Mouse (Mus musculus) thymus, adult 2 months (tissue): Measurements from ENCODE around the gene Blvra. TPM values are rescaled to one million over a fixed set of nuclear protein-coding genes. Genes with fewer than 3 reads are reported as not detected.

ENCODE experiments used
- DNase-seq: peaks from one replicate; pipeline ENCODE4 v3.0.0; 2021
- H3K27ac ChIP-seq: fragments of 200-500 bp; 2 replicates; pipeline ENCODE4 v1.5.1; 2012; ENCODE audit warnings: low read length, control low read depth; ENCODE audit not compliant: control insufficient read depth, insufficient read depth
- H3K27me3 ChIP-seq: fragments of 200-500 bp; 2 replicates; pipeline ENCODE4 v1.6.1; 2012; ENCODE audit warnings: mild to moderate bottlenecking, low read length, moderate library complexity, mixed read lengths; ENCODE audit not compliant: control insufficient read depth, insufficient read depth
- H3K36me3 ChIP-seq: fragments of 200-500 bp; 2 replicates; pipeline ENCODE4 v1.6.1; 2012; ENCODE audit warnings: mild to moderate bottlenecking, low read length, moderate library complexity; ENCODE audit not compliant: control insufficient read depth, insufficient read depth
- H3K4me1 ChIP-seq: fragments of 200-500 bp; replicated peaks from 2 replicates; pipeline ENCODE4 v1.6.1; 2012; ENCODE audit warnings: low read length; ENCODE audit not compliant: control insufficient read depth, insufficient read depth
- H3K4me3 ChIP-seq: fragments of 200-500 bp; 2 replicates; pipeline ENCODE4 v1.5.1; 2012; ENCODE audit warnings: mild to moderate bottlenecking, low read length, control low read depth, moderate library complexity; ENCODE audit not compliant: control insufficient read depth, insufficient read depth
- CTCF ChIP-seq: fragments of 200-500 bp; IDR thresholded peaks from 2 replicates; pipeline ENCODE4 v1.5.1; 2012; ENCODE audit warnings: mild to moderate bottlenecking, control low read depth, low read length, moderate library complexity, borderline replicate concordance; ENCODE audit not compliant: control insufficient read depth, poor library complexity, insufficient read depth; ENCODE audit errors: extremely low read depth
- POLR2A ChIP-seq: fragments of 200-500 bp; IDR thresholded peaks from 2 replicates; pipeline ENCODE4 v1.6.1; 2012; ENCODE audit warnings: mild to moderate bottlenecking, low read length, control low read depth, moderate library complexity; ENCODE audit not compliant: control insufficient read depth, poor library complexity, insufficient read depth; ENCODE audit errors: extremely low read depth
- WGBS: fragments of 180-500 bp; shearing (Covaris S2); methylation state at CpG from one replicate; pipeline ENCODE4 v1.1.7; 2018; 5-methylcytosine and 5-hydroxymethylcytosine counted together
- polyA plus RNA-seq: library from polyadenylated mRNA; depleted of rRNA; stranded (reverse); fragments of >200 nt; gene quantifications from 2 replicates; pipeline ENCODE4 v1.2.3, GENCODE M21; 2012; rRNA removed

The Blvra gene
- polyA plus RNA-seq = 9.1 and 12.1 TPM in 2 replicates

DNA sequence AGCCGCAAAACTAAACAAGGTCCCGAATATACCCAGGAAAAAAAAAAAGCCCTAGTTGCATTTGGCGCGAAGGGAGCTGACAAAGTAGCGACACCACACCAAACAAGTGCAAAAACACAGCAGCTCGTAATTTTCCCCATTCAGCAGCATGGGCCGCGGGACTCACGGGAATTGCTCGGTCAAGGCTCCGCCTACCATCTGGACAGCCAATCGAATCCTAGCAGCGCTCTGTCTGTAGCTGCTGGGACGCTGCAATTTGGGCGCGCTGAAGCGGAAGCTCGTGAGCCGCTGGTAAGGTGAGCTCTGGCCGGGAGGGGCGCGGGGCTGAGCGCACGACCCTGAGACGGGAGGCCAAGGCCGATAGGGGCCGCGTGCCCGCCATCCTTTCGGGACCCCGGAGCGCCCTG, at the start of gene Blvra:
Gene Blvra, plus strand, starts transcription at position 231 of the 407 bp plus-strand sequence.
- H3K4me1 ChIP-seq = peaks cover 6% of the 10 kb centered on the region
- DNase-seq = peak; percentile 89
- WGBS = under 1% methylated on average over 32 of the region's 32 CpGs
- H3K27ac ChIP-seq = peak within 1 kb of the TSS; percentile 10; the same call in 1 of the 2 replicates
- peak within 1 kb of the TSS; percentile 55 for H3K4me3 ChIP-seq
- TF ChIP-seq POLR2A (peak; percentile 85), CTCF (peak; percentile 68; the same call in 1 of the 2 replicates)
- no peaks in the 10 kb centered on the region for H3K27me3 ChIP-seq
- peaks cover 11% of the 10 kb centered on the region for H3K36me3 ChIP-seq

DNA sequence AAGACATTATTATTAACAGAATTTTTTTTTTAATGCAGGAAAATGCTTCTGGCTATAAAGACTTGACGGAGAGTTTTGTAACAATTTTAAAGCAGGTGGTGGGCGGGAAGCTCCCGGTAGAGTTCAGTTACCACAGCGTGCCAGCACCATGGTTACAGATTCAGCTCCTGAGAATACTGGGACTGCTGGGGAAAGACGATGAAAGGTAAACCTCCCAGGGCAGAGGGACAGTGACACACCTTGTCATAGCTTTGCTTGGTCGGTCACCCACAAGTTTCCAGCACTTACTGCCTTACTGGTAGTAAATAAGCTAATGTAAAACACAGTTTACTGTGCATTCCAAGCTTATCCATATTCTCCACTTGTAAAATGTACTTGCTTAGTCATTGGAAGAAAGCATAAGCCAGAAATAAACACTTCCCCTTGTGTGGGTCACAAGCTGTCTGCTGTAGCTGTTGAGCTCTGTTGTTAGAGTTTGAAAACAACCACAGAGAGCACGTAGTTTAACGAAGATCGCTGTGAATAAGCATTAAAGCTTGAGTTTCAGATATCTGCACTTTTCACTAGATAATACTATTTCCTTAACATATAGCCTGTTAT, 35.4 kb upstream of the Blvra start:
- WGBS = 97% methylated on average over 9 of the region's 9 CpGs
- no peaks in the 10 kb centered on the region for H3K4me1 ChIP-seq
- TF ChIP-seq CTCF (no peak), POLR2A (no peak)
- H3K4me3 ChIP-seq = no peak overlapping the region
- no peaks in the 10 kb centered on the region for H3K27me3 ChIP-seq
- DNase-seq = no peak
- H3K36me3 ChIP-seq = peaks cover 40% of the 10 kb centered on the region
- no peak overlapping the region for H3K27ac ChIP-seq

DNA sequence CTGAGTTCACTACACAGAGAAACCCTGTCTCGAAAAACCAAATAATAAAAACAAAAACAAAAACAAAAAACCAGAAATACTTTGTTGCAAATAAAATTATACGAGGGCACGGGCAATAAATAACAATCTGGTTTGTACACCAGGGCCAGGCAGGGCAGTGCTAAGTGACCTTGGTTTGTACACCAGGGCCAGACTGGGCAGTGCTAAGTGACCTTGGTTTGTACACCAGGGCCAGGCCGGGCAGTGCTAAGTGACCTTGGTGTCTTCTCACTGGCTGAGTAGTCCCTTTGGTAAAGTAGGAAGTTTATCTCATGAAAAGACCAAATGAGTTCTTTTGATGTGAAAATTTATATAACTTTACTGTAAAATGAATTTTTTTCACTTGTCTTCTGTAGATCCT, 33.2 kb upstream of the Blvra start:
- Histone ChIP-seq H3K36me3 (peaks cover 28% of the 10 kb centered on the region), H3K27ac (no peak overlapping the region), H3K4me1 (no peaks in the 10 kb centered on the region), H3K4me3 (no peak overlapping the region), H3K27me3 (no peaks in the 10 kb centered on the region)
- TF ChIP-seq CTCF (no peak), POLR2A (no peak)
- DNase-seq = no peak
- WGBS = 97% methylated on average over 4 of the region's 4 CpGs

GRCm38 (mm10) chr2:127061471-127061870, 9.0 kb upstream of the Blvra start:
- TF ChIP-seq POLR2A (no peak), CTCF (no peak)
- no peak overlapping the region for H3K27ac ChIP-seq
- no peaks in the 10 kb centered on the region for H3K4me1 ChIP-seq
- WGBS = 98% methylated on average over 9 of the region's 9 CpGs
- peaks cover 55% of the 10 kb centered on the region for H3K36me3 ChIP-seq
- no peaks in the 10 kb centered on the region for H3K27me3 ChIP-seq
- no peak for DNase-seq
- no peak overlapping the region for H3K4me3 ChIP-seq

GRCm38 (mm10) chr2:127068806-127069205, 1.7 kb upstream of the Blvra start:
- no peak for DNase-seq
- WGBS = 93% methylated on average over 7 of the region's 7 CpGs
- H3K27ac ChIP-seq = no peak overlapping the region

GRCm38 (mm10) chr2:127069781-127070434, 557 bp upstream of the Blvra start:
- H3K4me1 ChIP-seq = peaks cover 6% of the 10 kb centered on the region
- no peak overlapping the region; the same call in 1 of the 2 replicates for H3K4me3 ChIP-seq
- 41% methylated on average over 11 of the region's 11 CpGs for WGBS
- H3K36me3 ChIP-seq = peaks cover 11% of the 10 kb centered on the region
- TF ChIP-seq POLR2A (no peak), CTCF (no peak)
- H3K27ac ChIP-seq = no peak overlapping the region
- no peak for DNase-seq
- H3K27me3 ChIP-seq = no peaks in the 10 kb centered on the region

More at GRCm38 (mm10) chr2:127068806-127069205, 1.7 kb upstream of the Blvra start:
- TF ChIP-seq CTCF (no peak), POLR2A (no peak)
- Histone ChIP-seq H3K27me3 (no peaks in the 10 kb centered on the region), H3K4me1 (peaks cover 6% of the 10 kb centered on the region), H3K4me3 (no peak overlapping the region), H3K36me3 (peaks cover 11% of the 10 kb centered on the region)
